Mouse (Mus musculus) spleen, adult 2 months (tissue): ENCODE data around the gene Leo1. TPM values are rescaled to one million over a fixed set of nuclear protein-coding genes. Genes with fewer than 3 reads are reported as not detected.

Experiments used
- DNase-seq, 2 experiments: peaks; one replicate each; pipeline versions ENCODE4 v3.0.0 to v3.0.0-alpha.2; 2012 to 2021; ENCODE audit warnings: low spot score in 2 of 2, low read depth in 1 of 2
- H3K27ac ChIP-seq: fragments of 200-500 bp; 2 replicates; pipeline ENCODE4 v1.5.1; 2012; ENCODE audit warnings: low read length, inconsistent platforms; ENCODE audit not compliant: insufficient read depth
- H3K27me3 ChIP-seq: fragments of 200-500 bp; 2 replicates; pipeline ENCODE4 v1.6.1; 2012; ENCODE audit warnings: mild to moderate bottlenecking, moderate library complexity, low read length, inconsistent platforms; ENCODE audit not compliant: control insufficient read depth, insufficient read depth
- H3K36me3 ChIP-seq: fragments of 200-500 bp; 2 replicates; pipeline ENCODE4 v1.6.1; 2012; ENCODE audit warnings: mild to moderate bottlenecking, low read length, inconsistent platforms; ENCODE audit not compliant: control insufficient read depth, insufficient read depth
- H3K4me1 ChIP-seq: fragments of 200-500 bp; 2 replicates; pipeline ENCODE4 v1.6.1; 2011; ENCODE audit warnings: inconsistent platforms; ENCODE audit not compliant: control insufficient read depth, insufficient read depth, insufficient read length
- H3K4me3 ChIP-seq: fragments of 200-500 bp; 2 replicates; pipeline ENCODE4 v1.5.1; 2011; ENCODE audit warnings: mild to moderate bottlenecking, inconsistent platforms; ENCODE audit not compliant: insufficient read depth, insufficient read length; ENCODE audit errors: extremely low read depth
- CTCF ChIP-seq: fragments of 200-500 bp; IDR thresholded peaks from 2 replicates; pipeline ENCODE4 v1.5.1; 2011; ENCODE audit warnings: mild to moderate bottlenecking, inconsistent platforms; ENCODE audit not compliant: insufficient read depth, insufficient read length, insufficient replicate concordance; ENCODE audit errors: extremely low read depth
- POLR2A ChIP-seq: fragments of 200-500 bp; IDR thresholded peaks from 2 replicates; pipeline ENCODE4 v1.6.1; 2011; ENCODE audit warnings: low read depth, low read length, inconsistent platforms
- WGBS: fragments of 180-500 bp; shearing (Covaris S2); methylation state at CpG from one replicate; pipeline ENCODE4 v1.1.7; 2018; 5-methylcytosine and 5-hydroxymethylcytosine counted together
- polyA plus RNA-seq: library from polyadenylated mRNA; depleted of rRNA; stranded (reverse); fragments of >200 nt; gene quantifications from 2 replicates; pipeline ENCODE4 v1.2.3, GENCODE M21; 2012; rRNA removed

The Leo1 gene
- polyA plus RNA-seq = 2.0 and 2.1 TPM in 2 replicates

DNA sequence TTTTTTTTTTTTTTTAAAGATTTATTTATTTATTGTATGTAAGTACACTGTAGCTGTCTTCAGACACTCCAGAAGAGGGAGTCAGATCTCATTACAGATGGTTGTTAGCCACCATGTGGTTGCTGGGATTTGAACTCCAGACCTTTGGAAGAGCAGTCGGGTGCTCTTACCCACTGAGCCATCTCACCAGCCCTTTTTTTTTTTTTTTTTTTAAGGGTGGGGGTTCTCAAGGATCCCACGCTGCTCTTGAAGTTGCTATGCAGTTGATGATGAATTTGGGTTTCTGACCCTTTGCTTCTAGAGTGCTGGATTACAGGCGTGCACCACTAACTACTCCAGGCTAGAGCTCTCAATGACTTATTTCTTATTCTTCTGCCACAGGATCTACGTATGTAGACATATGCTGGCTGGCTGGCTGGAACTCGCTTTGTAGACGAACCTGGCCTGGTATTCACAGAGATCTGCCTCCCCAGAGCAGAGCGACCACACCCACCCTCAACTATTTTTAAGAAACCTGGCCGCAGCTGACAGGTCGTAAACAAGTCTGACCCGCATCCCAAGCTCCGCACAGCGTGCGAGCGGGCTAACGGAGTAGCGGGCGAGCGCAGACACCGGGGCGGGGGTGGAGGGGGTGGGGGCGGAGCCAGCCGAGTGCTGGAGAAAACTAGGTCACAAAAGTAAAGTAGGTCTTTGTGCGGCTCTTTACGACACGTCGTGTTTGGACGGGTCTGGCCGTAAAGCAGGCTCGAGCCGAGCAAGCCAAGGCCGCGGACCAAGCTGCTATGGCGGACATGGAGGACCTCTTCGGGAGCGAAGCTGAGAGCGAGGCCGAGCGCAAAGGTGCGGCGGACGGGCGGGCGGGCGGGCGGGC, at the start of gene Leo1:
Gene Leo1, plus strand, starts transcription at position 729 of the 871 bp plus-strand sequence.
- DNase-seq = peak; percentile 83
- WGBS = 2% methylated on average over 44 of the region's 45 CpGs
- Histone ChIP-seq H3K27me3 (no peaks in the 10 kb centered on the region), H3K4me3 (peak within 1 kb of the TSS; percentile 91), H3K36me3 (no peaks in the 10 kb centered on the region; the same call in none of the 2 replicates), H3K4me1 (peaks cover 3% of the 10 kb centered on the region; the same call in 1 of the 2 replicates), H3K27ac (peak within 1 kb of the TSS; percentile 95)
- TF ChIP-seq CTCF (no peak), POLR2A (peak; percentile 52)

- Histone ChIP-seq H3K4me1 (no peaks in the 10 kb centered on the region), H3K27me3 (no peaks in the 10 kb centered on the region), H3K27ac (no peak overlapping the region), H3K36me3 (peaks cover 45% of the 10 kb centered on the region), H3K4me3 (no peak overlapping the region)
- no peak for TF ChIP-seq CTCF
- TF ChIP-seq POLR2A = no peak
- no peak for DNase-seq
- 94% methylated on average over 12 of the region's 12 CpGs for WGBS
Observed at GRCm38 (mm10) chr9:75393251-75393650, 48.1 kb upstream of the Leo1 start.

DNA sequence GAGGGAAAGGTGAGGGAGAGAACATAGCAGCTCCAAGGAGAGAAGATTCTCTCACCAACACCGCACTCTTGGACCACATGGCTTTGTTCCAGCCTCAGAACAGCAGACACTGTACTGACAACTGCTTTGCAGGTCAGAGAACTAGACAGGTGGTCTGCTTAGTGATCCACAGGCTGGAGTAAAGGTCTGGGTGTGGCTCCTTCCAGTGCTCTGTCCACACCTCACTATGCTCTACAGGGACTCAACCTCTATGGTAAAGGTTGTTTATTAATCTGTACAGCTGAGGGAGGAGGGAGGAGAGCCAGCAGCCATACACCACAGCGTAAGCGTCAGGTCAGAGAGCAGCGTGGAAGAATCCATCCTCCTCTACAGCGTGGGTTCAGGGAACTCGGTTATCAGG, 45.4 kb upstream of the Leo1 start:
- Histone ChIP-seq H3K27ac (no peak overlapping the region), H3K4me1 (no peaks in the 10 kb centered on the region), H3K36me3 (peaks cover 28% of the 10 kb centered on the region), H3K27me3 (no peaks in the 10 kb centered on the region), H3K4me3 (no peak overlapping the region)
- 88% methylated on average over 6 of the region's 6 CpGs for WGBS
- TF ChIP-seq CTCF = no peak
- no peak for TF ChIP-seq POLR2A
- no peak for DNase-seq

- H3K4me1 ChIP-seq = peaks cover 15% of the 10 kb centered on the region; the same call in 1 of the 2 replicates
- no peak for TF ChIP-seq POLR2A
- no peak for TF ChIP-seq CTCF
- H3K4me3 ChIP-seq = no peak overlapping the region
- H3K27ac ChIP-seq = no peak overlapping the region
- DNase-seq = no peak
- H3K27me3 ChIP-seq = no peaks in the 10 kb centered on the region
- WGBS = 91% methylated on average over 4 of the region's 4 CpGs
- peaks cover 12% of the 10 kb centered on the region for H3K36me3 ChIP-seq
Observed at GRCm38 (mm10) chr9:75399069-75399468, 42.3 kb upstream of the Leo1 start.

DNA sequence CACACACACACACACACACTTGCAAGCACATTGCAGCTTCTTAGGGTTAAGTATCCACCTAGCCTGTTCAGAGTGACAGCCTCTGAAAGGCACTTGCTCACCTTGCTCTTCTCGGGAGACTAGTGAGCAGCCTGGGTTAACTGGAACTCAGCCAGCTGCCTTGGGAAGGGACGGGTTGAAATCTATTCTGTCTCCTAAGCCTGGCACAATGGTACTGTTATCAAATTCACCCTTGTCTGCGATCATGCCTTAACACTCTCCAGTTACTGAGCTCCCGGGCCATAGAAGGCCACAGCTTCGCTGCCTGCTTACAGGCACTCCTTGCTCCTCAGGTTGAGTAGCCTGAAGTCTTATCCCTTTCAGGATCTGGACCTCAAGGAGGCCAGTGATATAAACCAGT, 40.7 kb upstream of the Leo1 start:
- no peak for TF ChIP-seq CTCF
- no peak for TF ChIP-seq POLR2A
- no peak overlapping the region for H3K27ac ChIP-seq
- DNase-seq = no peak
- WGBS = 70% methylated on average over 5 of the region's 5 CpGs
- no peak overlapping the region for H3K4me3 ChIP-seq
- peaks cover 15% of the 10 kb centered on the region; the same call in 1 of the 2 replicates for H3K4me1 ChIP-seq
- peaks cover 9% of the 10 kb centered on the region for H3K36me3 ChIP-seq
- H3K27me3 ChIP-seq = no peaks in the 10 kb centered on the region

DNA sequence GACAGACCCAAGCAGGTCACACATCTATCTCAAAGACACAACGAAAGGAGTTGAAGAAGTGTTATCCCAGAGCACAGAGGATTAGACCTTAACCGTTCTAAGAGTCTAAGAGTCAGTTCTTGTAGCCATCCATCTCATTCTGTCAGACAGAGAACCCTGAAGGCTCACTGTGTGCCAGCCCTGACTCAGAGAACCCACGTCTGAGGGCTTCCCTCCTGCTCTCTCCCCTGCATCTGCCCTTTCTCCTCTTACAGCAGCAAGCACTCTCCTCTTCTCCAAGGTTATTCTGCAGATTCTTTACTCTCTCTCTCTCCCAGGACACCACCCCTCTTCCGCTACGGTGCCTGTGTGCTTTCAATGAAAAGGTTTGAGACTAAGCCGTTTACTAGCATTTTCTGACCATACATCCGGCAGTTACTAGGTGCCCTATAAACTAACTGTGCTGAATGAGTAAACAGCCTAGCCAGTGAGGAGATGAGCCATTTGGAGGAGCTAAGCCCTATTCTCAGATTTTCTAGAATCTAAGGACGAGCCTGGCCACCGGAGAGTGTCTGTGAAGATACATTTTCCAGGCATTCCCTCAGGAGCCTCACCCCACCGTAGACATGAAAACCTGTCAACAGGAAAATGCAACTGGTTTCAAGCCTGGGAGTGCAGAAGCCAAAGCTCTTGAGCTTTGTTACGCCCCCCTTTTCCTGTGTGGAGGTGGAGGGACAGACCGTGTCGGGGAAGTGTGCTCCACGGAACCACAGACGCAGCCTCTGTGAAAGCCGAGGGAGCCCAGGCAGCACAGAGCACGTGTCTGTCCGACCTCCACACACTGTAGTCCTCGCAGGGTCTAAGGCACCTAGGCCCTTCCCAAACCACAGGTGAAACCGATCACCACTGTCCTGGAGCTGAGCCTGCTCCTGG, 39.5 kb upstream of the Leo1 start:
- Histone ChIP-seq H3K36me3 (peaks cover 5% of the 10 kb centered on the region), H3K4me1 (peaks cover 15% of the 10 kb centered on the region; the same call in 1 of the 2 replicates), H3K27me3 (no peaks in the 10 kb centered on the region), H3K4me3 (no peak overlapping the region), H3K27ac (peak overlapping the region; percentile 61)
- WGBS = 18% methylated on average over 20 of the region's 20 CpGs
- TF ChIP-seq CTCF (no peak), POLR2A (no peak)
- DNase-seq = peak in 1 of 2 experiments; percentile 46
